Mouse (Mus musculus): Measurements from ENCODE around the gene Tab1.

Tab1 gene

DNA sequence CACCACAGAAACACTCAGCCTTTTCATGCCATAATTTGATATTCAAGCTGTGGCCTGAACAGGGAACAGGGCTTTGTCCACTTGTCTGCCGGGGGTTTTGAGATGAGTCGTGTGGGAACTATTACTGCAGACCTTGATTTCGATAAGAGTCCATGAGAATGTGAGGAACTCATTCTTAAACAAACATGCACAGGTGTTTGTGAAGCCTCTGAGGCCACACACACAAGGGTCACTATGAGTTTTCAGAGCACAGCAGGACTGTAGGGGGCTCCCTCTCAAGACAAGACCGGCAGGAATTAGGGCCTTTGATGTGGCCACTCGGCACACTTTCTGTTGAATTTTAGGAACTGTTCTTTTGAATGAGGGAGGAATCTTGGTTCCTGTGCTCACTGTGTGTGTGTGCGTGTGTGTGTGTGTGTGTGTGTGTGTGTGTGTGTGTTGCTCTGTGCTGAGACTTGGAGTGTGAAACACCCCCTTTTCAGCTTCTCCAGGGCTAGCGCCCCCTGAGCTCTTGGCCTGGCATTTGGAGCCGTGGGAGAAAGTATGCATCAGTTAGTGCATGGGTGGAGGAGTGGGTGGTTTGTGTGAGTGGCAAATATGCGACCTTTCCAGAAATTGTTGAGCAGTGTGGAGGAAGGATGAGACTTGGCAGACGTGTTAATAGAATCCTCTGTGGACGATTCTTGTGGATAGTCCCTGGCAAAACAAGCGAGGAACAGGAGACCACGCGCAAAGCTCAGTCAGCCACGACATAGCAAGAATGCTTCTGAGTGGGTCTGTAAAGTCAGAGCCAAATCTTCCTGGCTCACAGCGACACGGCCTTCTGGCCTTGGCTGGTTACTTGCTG is 5.2 kb downstream of the Tab1 start:
- peak; percentile 34 for DNase-seq

DNA sequence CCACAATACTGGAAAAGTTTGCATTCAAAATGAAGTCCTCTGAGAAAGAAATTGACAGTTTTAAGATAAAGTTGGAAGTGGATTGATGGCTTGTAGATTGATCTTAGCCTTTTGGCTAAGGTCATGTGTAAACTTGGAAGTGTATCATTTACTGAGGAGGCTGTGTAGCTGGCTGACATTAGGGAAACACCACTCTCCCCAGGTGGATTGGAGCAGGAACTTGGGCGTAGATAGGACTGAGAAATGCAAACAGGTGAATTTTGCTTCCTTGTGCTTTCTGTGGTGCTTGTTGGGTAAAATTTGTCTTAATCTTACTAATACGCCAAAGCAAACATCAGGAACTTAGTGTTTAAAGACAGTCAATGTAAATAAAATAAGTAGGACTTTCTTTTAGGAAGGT is 7.4 kb downstream of the Tab1 start:
- no peak for DNase-seq

DNA sequence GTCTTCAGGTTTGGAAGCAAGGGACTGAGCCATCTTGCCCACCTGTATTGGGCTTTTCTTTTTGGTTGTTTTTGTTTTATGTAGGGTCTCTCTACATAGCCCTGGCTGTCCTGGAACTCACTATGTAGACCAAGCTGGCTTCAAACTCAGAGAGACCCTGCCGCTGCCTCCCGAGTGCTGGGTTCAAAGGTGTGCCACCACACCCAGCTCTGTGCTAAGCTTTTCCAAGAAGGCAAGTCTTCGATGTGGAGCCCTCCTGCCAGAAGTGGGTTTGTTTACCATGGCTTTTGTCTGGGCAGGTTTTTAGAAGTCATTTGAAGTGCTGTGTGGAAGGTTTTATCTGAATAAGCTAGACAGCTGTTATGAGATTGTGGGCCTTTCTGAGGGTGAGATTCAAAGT is 8.0 kb downstream of the Tab1 start:
- DNase-seq = no peak

DNA sequence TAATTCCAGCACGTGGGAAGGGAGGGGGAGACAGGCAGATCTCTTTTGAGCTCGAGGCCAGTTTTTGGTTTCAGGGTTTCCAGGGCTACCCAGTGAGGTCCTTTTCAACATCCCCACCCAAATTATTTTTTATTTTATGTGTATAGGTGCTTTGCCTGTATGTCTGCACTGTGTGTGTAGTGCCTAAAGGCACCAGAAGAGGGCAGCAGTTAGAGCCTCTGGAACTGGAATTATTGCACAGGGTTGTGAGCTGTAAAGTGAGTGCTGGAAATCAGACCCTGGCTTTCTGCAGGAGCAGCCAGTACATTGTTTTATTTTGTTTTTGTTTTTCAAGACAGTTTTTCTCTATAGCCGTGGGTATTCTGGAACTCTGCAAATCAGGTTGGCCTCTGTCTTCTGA is 9.2 kb downstream of the Tab1 start:
- no peak for DNase-seq

DNA sequence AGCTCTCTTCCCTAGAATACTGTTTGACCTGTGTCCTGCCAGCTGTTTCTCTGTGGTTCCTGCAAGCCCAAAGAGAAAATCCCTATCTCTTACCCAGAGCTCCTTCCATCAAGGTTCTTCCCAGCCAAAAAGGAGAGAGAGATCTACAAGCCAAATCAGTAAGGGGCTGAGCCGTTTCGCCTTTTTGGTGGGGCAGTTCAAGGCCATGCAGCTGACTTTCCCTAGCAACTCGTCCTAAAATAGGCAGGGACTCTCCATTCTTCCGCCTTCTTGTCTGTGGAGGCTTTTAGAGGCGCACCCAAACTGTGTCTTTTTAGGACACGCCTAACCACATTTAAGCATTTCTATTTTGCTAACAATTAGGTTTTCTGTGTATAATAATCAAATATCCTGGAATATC is 10.8 kb downstream of the Tab1 start:
- DNase-seq = no peak

DNA sequence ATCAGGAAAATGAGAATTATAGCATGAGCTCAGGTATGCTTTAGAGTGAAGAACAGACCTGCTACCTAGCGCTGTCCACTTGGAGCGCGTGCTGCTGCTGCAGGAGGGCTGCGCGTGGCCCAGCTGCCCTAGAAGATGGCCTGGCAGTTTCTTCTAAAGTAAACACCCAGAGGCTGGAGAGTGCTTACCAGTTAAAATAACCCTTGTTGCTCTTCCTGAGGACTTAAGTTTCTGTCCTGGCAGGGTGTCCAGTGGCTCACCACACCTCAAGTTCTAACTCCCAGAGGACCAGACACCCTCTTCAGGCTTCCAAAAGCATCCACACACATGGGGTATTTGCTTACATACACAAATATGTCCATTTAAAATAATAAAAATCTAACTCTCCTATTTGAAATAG is 12.5 kb downstream of the Tab1 start:
- no peak for DNase-seq

DNA sequence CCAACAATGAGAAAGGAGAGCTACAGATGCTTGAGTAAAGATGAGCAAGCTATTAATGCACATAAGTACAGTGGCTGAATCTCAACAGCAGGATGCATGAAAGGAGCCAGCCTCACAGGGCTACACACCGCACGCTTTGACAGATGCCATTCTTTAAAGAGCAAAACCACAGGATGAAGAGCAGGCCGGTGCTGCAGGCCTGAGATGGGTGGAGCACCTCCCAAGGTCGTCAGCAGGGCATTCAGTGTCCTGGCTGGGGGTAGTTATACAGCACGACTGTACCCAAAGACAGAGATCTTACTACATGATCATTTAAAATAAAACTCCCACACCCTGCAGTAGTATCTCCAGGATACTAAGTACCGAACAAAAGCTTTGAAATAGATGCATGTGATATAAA is 13.2 kb downstream of the Tab1 start:
- no peak for DNase-seq

DNA sequence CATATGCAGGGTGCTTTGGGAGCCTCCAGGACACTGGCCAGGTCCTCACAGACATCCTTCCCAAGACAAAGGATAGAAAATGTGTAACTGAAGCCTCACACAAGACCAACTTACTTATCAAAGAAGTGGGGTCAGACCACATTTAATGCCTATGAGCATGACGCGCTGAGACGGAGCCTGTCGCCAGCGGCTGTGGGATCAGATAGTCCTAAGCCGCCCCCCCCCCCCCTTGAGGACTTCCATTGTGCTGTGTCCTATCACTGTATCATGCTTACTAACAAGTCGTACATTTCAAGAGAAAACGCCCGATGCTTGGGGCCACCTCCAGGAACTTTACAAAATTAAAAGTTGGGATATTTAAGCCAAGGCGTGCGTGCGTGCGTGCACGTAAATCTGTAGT is 14.2 kb downstream of the Tab1 start:
- DNase-seq = no peak

DNA sequence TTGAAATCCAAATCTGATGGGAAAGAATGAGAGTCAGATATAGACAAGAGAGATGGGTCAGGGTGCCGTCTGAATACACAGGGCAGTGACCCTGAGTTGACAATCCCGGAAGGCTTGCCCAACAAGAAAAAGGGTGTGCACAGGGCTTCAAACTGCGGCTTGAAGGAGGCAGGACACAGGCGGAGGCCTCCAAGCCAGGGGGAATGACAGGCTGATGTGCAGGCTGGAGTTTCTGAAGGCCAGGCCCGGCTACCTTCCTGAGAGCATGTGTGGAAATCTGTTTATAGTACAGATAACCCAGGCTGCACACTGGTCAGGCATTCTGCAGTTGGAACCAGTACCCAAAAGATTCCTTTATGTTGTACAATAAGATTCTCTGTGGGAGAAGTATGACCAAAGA is 14.6 kb downstream of the Tab1 start:
- DNase-seq = no peak

DNA sequence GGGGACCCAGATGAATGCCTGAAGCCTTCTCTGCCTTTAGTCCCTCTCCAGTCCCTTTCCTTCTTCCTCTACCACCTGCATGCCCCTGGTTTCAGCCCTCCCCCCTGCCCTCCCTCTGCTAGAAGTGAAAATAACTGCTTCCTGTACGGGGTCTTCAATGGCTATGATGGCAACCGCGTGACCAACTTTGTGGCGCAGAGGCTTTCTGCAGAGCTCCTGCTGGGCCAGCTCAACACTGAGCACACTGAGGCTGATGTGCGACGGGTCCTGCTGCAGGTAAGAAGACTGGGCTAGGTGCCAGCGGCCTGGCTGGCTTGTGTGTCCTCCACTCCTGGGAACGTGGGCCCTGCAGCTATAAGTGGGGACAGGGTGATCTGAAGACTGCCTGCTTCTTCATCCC is 15.6 kb downstream of the Tab1 start:
- DNase-seq = no peak

DNA sequence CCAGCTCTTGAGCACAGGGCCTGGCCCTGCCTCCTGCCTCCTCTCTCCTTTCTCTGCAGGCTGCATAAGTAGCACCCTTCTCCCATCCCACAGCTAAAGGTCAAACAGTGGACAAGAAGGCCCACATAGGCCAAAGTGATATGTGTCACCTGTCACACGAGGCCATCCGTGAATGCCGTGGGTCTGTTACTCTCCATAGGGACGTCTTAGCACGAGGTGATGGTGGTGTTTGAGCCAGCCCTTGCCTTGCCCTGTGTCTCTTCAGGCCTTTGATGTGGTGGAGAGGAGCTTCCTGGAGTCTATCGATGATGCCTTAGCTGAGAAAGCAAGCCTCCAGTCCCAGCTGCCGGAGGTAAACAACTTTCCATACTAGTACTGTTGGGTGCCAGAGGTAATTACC is 16.6 kb downstream of the Tab1 start:
- DNase-seq = no peak

DNA sequence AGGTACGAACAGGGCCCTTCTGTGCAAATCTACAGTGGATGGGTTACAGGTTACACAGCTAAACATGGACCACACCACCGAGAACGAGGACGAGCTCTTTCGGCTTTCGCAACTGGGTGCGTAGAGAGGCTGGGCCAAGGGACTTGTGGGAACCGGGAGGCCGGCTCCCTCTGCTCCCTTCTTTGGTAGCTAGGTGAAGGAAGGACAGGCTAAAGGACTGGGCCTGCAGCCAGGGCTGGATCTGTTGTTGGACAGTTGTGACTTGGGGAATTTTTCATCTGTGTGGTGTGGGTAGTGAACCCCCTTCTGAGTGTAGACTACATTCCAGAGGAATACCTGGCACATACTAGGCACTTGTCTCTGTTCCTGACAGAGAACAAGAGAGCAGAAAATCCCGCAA is 19.7 kb downstream of the Tab1 start:
- no peak for DNase-seq

DNA sequence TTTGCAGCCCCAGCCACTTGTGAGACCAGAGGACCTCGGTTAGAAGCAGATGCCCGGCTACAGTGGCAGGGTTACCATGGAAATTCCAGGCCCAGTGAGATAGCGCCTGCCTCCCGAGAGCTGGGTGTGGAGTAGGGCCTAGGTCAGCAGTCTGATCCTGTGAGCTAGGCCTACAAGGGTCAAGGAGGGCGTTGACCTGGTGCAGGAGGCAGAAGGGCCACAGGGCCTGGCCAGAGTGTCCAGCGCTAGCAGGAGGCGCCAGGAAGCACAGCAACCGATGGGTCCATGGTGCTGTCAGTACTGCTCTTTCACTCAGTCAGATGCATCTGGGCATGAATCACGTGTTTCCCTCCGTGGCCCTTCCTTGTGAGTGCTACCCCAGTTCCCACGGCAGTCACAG is 20.8 kb downstream of the Tab1 start:
- no peak for DNase-seq

DNA sequence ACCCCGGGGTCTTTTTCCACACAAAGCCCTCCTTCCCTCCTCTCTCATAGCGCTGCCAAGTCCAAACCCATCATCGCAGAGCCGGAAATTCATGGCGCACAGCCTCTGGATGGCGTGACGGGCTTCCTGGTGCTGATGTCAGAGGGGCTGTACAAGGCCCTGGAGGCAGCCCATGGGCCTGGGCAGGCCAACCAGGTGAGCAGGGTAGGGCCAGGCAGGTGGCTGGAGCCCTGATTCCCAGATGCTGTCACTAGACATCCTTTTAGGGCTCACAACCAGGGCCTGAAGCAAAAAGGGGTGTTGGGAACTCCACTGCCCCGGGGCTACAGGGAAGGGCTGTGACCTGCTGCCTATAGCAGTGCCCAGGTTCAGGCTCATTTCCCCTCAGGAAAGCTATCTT is 22.8 kb downstream of the Tab1 start:
- no peak for DNase-seq

DNA sequence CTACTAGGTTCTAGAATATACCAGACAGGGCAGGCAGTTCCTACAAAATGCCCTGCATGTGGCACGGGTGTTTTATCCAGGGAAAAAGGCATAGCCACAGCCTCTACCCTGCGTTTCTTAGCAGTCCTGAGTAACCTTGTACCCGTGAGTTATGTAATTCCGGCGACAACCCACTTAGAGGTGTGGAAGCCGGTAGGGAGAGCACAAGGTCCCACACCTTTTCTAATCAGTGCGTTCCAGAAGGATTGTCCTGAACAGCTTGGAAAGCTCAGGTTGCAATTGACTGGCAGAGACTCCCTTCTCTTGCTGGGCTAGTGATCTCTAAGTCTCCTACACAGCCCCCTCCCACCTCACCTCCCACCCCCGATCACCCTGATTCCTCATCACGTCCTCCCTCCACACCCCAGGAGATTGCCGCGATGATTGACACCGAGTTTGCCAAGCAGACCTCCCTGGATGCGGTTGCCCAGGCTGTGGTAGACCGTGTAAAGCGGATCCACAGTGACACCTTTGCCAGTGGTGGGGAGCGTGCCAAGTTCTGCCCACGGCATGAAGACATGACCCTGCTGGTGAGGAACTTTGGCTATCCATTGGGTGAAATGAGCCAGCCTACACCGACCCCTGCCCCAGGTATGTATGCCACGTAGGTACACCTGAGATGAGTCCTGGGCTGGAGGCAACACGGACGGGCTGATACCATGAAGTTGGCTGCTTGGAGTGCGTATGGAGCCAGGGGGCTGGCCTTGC is 24.4 kb downstream of the Tab1 start:
- DNase-seq = peak; percentile 55

DNA sequence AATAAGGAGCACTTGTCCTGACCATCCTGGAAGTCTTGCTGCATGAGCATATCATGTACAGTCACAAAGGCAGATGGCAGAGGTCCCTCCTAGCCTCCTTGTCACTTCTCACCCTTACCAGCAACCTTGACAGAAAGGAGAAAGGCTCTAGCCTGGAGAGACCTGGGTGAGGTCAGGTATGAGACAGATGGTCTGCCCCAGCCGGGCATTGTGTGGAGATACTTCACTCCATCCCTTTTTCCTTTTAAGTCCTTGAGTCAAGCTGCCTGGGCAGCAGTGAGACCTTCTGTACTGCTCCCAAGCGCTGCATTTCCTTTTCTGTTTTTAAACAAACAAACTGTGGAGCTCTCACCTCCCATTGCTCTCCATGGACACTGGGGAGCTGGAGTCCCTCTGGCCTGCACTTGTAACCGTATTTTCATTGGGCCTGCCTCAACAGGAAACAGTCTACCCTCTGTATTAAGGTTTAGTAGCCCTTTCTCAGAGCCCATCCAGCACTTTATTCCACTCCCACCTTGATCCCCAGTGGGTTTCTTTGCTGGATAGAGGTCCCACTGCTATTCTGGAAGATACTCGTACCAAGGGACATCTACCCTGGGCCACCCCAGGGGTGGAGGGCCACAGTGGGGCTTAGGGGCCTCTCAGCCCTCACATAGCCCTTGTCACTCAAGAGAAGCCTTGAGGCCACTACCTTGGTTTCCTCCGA is 25.2 kb downstream of the Tab1 start:
- DNase-seq = no peak

DNA sequence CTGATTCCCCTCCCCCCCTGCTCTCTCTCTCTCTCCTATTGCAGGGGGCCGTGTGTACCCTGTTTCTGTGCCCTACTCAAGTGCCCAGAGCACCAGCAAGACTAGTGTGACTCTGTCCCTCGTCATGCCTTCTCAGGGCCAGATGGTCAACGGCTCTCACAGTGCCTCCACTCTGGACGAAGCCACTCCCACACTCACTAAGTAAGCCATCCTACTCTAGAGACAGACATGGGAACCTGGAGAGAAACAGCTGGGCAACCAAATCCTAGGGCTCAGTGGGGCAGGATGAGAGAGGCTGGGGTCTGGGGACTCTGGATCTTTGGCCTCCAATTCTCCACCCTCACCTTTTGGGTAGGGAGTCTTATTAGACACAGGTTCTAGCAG is 25.8 kb downstream of the Tab1 start:
- no peak for DNase-seq

DNA sequence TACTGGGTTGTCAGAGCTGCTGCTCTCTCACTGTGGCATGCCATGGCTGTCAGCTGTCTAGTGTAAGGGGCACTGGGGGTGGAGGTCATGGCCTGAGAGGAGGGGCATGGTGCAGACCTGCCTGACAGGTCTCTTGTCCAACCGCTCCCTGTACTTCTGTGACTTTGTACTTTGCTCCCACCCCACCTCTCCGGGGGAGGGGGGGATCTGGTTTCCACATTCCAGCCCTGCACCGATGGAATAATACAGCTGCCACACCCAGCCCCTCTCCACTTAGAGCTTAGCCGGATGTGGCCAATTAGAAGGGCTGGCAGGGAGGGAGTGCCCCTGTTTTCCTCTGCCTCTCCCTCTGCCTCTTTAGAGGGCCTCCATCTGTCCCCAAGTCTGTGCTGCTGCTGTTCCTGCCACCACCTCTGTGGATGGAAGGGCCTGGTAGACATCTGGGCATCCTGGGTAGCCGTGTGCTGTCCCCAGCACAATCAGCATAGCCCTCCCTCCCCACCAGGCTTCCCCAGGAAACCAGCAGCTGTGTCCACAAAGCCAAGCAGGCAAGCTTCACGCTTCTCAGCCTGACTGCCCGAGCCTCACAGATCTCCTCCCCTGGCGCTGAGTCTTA is 26.5 kb downstream of the Tab1 start:
- no peak for DNase-seq

DNA sequence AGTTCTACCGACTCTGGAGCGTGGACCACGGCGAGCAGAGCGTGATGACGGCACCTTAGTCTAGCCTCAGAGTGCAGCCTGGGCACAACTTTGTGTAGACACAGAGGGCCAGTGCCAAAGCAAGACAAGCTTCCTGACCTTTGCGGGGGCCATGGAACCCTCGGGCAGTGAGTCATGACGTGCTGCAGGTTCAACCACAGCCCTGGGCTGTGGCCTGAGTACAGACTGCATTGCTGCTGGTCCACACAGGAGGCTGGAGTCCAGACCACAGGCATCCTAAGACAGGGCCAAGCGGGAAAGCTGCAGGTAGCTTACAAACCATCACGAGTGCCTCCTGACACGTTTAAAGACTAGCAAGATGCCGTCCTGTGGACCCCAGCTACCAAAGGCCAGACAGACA is 27.3 kb downstream of the Tab1 start:
- no peak for DNase-seq

DNA sequence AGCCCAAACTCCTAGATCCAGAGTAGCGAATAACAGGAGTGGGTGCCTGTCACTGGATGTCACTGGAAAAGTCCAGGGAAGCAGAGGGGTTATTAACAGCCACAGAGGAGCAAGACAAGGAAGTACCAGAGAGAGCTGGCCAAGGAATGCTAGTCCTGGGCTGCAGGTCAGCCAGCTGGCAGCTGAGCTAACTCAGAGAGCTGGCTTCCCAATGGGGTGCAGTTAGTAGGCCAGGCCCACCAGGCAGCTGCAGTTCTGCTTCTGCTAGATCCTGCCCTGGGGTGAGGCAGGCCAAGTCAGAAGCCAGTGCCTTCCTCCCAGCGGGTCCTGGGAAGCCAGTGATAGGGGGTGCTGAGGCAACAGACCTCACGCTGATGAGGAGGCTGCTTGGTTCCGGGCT is 27.8 kb downstream of the Tab1 start:
- no peak for DNase-seq

DNA sequence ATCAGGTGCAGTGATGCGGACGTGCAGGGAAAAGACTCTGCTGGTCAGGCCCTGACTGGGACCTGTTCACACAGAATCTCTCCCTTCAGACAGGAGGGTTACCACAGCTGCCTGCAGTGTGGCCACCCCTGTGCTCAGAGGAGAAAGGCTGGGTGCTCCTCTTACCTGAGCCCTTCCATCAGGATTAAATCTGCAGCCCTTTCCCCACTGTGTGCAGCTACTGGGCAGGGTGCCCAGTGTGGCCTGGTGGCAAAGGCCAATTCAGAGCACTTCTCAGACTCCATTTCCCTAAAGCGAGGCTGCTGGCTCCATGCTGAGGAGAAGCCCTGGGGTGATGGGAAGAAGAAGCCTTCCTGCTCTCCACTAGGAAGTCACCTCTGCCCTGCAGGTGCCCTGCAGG is 28.3 kb downstream of the Tab1 start:
- no peak for DNase-seq

DNA sequence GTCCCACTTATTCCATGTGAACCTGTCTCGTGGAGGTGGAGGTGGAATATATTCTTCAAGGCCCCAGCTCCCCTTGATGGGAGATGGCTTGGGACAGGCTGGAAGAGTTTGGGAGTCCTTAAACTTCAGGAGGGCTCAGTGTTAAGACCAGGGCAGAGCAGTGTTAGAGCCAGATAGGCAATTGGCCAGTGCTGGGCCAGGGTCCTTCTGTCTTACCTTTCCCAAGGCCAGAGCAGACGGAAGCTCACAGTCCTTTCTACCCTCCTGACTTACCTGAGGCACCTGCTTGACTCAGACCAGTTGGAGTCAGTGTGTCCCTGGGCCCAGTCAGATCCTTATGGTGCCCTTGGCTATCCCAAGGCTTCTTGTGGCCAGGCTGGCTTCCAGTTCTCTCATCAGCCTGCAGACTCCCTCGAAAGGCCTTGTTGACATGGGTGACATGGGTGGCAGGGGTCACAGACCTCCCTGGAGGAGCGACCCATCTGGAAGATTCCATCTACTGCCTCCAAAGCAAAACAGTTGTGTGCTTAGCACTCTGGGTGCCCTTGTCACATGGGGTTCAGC is 29.6 kb downstream of the Tab1 start:
- no peak for DNase-seq

DNA sequence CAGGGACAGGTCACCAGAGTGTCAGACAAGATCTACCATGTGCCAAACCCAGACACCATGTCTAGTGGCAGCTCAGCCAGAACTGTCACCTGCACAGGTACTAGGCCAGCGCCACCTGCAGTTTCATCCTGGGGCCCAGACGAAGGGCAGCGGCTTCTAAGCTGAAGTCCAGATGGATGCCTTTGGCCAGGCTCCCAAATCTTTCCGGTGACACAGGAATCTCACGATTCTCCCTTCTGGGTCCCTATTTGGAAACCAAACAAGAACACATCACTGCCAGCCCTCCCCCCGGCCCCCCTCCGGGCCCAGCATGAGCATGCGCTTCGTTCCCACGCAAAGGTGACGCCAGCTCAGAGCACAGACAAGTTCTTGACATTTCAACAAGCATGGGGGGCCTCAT is 30.3 kb downstream of the Tab1 start:
- peak; percentile 99 for DNase-seq
